Mouse (Mus musculus): ENCODE measurements around the gene Cma1. TPM values are rescaled to one million over a fixed set of nuclear protein-coding genes. Genes with fewer than 3 reads are reported as not detected.
"Not testable (repeated sequence)": the region's sequence is repeated elsewhere in the genome, so short reads cannot be mapped to it uniquely, and the experiment has no call there.

Cma1 gene
- not detected in 2 replicates for polyA plus RNA-seq (2014; fragmentation: Nextera tagmentation; extraction: Ambion mirVana)

GRCm38 (mm10) chr14:55944575-55944974, at the start of gene Cma1:
TSS of gene Cma1 (minus strand) at chr14:55944675.
- no peaks in the 10 kb centered on the region for H3K27me3 ChIP-seq (ENCODE audit: control insufficient read depth, insufficient read depth, low read length)
- H3K27ac ChIP-seq (replicated peaks; ENCODE audit: low read depth, low read length): no peak within 1 kb of the TSS
- WGBS: 87% methylated on average over 4 of the region's 4 CpGs
- no peak within 1 kb of the TSS for H3K4me3 ChIP-seq (ENCODE audit: low read depth, low read length)
- DNase-seq (ENCODE audit: low spot score) (no peak), ATAC-seq (replicated peaks; ENCODE audit: insufficient number of reproducible peaks, low FRiP score, low TSS enrichment, low read depth) (no peak)
- no peak within 1 kb of the TSS for H3K9ac ChIP-seq (replicated peaks; ENCODE audit: low read length)
- H3K36me3 ChIP-seq (replicated peaks; ENCODE audit: control insufficient read depth, insufficient read depth, low read depth, low read length): no peaks in the 10 kb centered on the region
- no peaks in the 10 kb centered on the region for H3K9me3 ChIP-seq (replicated peaks; ENCODE audit: control insufficient read depth, low read length)
- no peaks in the 10 kb centered on the region for H3K4me1 ChIP-seq (ENCODE audit: control insufficient read depth, insufficient read depth, low read length)
- no peak within 1 kb of the TSS for H3K4me2 ChIP-seq (ENCODE audit: low read depth, low read length)

- not testable (repeated sequence) for H3K9ac ChIP-seq (replicated peaks; ENCODE audit: low read length); H3K9me3 ChIP-seq (replicated peaks; ENCODE audit: control insufficient read depth, low read length); ATAC-seq (replicated peaks; ENCODE audit: insufficient number of reproducible peaks, low FRiP score, low TSS enrichment, low read depth); H3K4me1 ChIP-seq (ENCODE audit: control insufficient read depth, insufficient read depth, low read length); H3K4me3 ChIP-seq (ENCODE audit: low read depth, low read length); H3K4me2 ChIP-seq (ENCODE audit: low read depth, low read length); H3K36me3 ChIP-seq (replicated peaks; ENCODE audit: control insufficient read depth, insufficient read depth, low read depth, low read length); H3K27ac ChIP-seq (replicated peaks; ENCODE audit: low read depth, low read length); H3K27me3 ChIP-seq (ENCODE audit: control insufficient read depth, insufficient read depth, low read length); DNase-seq (ENCODE audit: low spot score)
- 87% methylated on average over 1 of the region's 3 CpGs for WGBS
These were observed 43.0 kb upstream of the Cma1 start for GRCm38 (mm10) chr14:55987464-55987863.

- WGBS: 49% methylated on average over 2 of the region's 2 CpGs
- DNase-seq (ENCODE audit: low spot score): peak; percentile 19
- not testable (repeated sequence) for ATAC-seq (replicated peaks; ENCODE audit: insufficient number of reproducible peaks, low FRiP score, low TSS enrichment, low read depth); H3K4me3 ChIP-seq (ENCODE audit: low read depth, low read length); H3K27ac ChIP-seq (replicated peaks; ENCODE audit: low read depth, low read length); H3K9me3 ChIP-seq (replicated peaks; ENCODE audit: control insufficient read depth, low read length); H3K4me2 ChIP-seq (ENCODE audit: low read depth, low read length); H3K4me1 ChIP-seq (ENCODE audit: control insufficient read depth, insufficient read depth, low read length); H3K36me3 ChIP-seq (replicated peaks; ENCODE audit: control insufficient read depth, insufficient read depth, low read depth, low read length); H3K9ac ChIP-seq (replicated peaks; ENCODE audit: low read length); H3K27me3 ChIP-seq (ENCODE audit: control insufficient read depth, insufficient read depth, low read length)
These were observed 19.4 kb upstream of the Cma1 start for GRCm38 (mm10) chr14:55963900-55964299.

GRCm38 (mm10) chr14:55963263-55963662, 18.8 kb upstream of the Cma1 start:
- H3K27me3 ChIP-seq (ENCODE audit: control insufficient read depth, insufficient read depth, low read length): no peaks in the 10 kb centered on the region
- no peak overlapping the region for H3K9ac ChIP-seq (replicated peaks; ENCODE audit: low read length)
- ATAC-seq (replicated peaks; ENCODE audit: insufficient number of reproducible peaks, low FRiP score, low TSS enrichment, low read depth): no peak
- no peak overlapping the region for H3K27ac ChIP-seq (replicated peaks; ENCODE audit: low read depth, low read length)
- H3K4me3 ChIP-seq (ENCODE audit: low read depth, low read length): no peak overlapping the region
- WGBS: 5% methylated on average over 1 of the region's 1 CpGs
- H3K4me1 ChIP-seq (ENCODE audit: control insufficient read depth, insufficient read depth, low read length): no peaks in the 10 kb centered on the region
- no peaks in the 10 kb centered on the region for H3K36me3 ChIP-seq (replicated peaks; ENCODE audit: control insufficient read depth, insufficient read depth, low read depth, low read length)
- DNase-seq (ENCODE audit: low spot score): peak; percentile 22
- no peaks in the 10 kb centered on the region for H3K9me3 ChIP-seq (replicated peaks; ENCODE audit: control insufficient read depth, low read length)
- H3K4me2 ChIP-seq (ENCODE audit: low read depth, low read length): no peak overlapping the region

GRCm38 (mm10) chr14:55950346-55951030, 6.0 kb upstream of the Cma1 start, which contains the start of gene Cma2:
TSS of gene Cma2 (plus strand) at chr14:55950980.
- Histone ChIP-seq H3K4me3 (ENCODE audit: low read depth, low read length) (no peak within 1 kb of the TSS), H3K36me3 (replicated peaks; ENCODE audit: control insufficient read depth, insufficient read depth, low read depth, low read length) (no peaks in the 10 kb centered on the region), H3K4me1 (ENCODE audit: control insufficient read depth, insufficient read depth, low read length) (no peaks in the 10 kb centered on the region), H3K27ac (replicated peaks; ENCODE audit: low read depth, low read length) (no peak within 1 kb of the TSS), H3K27me3 (ENCODE audit: control insufficient read depth, insufficient read depth, low read length) (no peaks in the 10 kb centered on the region), H3K9ac (replicated peaks; ENCODE audit: low read length) (no peak within 1 kb of the TSS), H3K4me2 (ENCODE audit: low read depth, low read length) (no peak within 1 kb of the TSS), H3K9me3 (replicated peaks; ENCODE audit: control insufficient read depth, low read length) (no peaks in the 10 kb centered on the region)
- DNase-seq (ENCODE audit: low spot score) (no peak), ATAC-seq (replicated peaks; ENCODE audit: insufficient number of reproducible peaks, low FRiP score, low TSS enrichment, low read depth) (no peak)
- 84% methylated on average over 6 of the region's 6 CpGs for WGBS

GRCm38 (mm10) chr14:55946269-55946969, 1.9 kb upstream of the Cma1 start:
- Histone ChIP-seq H3K4me2 (ENCODE audit: low read depth, low read length) (no peak overlapping the region), H3K9ac (replicated peaks; ENCODE audit: low read length) (no peak overlapping the region), H3K36me3 (replicated peaks; ENCODE audit: control insufficient read depth, insufficient read depth, low read depth, low read length) (no peaks in the 10 kb centered on the region), H3K27me3 (ENCODE audit: control insufficient read depth, insufficient read depth, low read length) (no peaks in the 10 kb centered on the region), H3K27ac (replicated peaks; ENCODE audit: low read depth, low read length) (no peak overlapping the region), H3K4me3 (ENCODE audit: low read depth, low read length) (no peak overlapping the region), H3K9me3 (replicated peaks; ENCODE audit: control insufficient read depth, low read length) (no peaks in the 10 kb centered on the region), H3K4me1 (ENCODE audit: control insufficient read depth, insufficient read depth, low read length) (no peaks in the 10 kb centered on the region)
- ATAC-seq (replicated peaks; ENCODE audit: insufficient number of reproducible peaks, low FRiP score, low TSS enrichment, low read depth): no peak
- WGBS: 73% methylated on average over 2 of the region's 2 CpGs
- no peak for DNase-seq (ENCODE audit: low spot score)

GRCm38 (mm10) chr14:55943601-55944000, 874 bp downstream of the Cma1 start:
- Histone ChIP-seq H3K9ac (replicated peaks; ENCODE audit: low read length) (no peak overlapping the region), H3K4me3 (ENCODE audit: low read depth, low read length) (no peak overlapping the region), H3K27ac (replicated peaks; ENCODE audit: low read depth, low read length) (no peak overlapping the region), H3K4me2 (ENCODE audit: low read depth, low read length) (no peak overlapping the region), H3K9me3 (replicated peaks; ENCODE audit: control insufficient read depth, low read length) (no peaks in the 10 kb centered on the region), H3K4me1 (ENCODE audit: control insufficient read depth, insufficient read depth, low read length) (no peaks in the 10 kb centered on the region), H3K27me3 (ENCODE audit: control insufficient read depth, insufficient read depth, low read length) (no peaks in the 10 kb centered on the region), H3K36me3 (replicated peaks; ENCODE audit: control insufficient read depth, insufficient read depth, low read depth, low read length) (no peaks in the 10 kb centered on the region)
- DNase-seq (ENCODE audit: low spot score) (no peak), ATAC-seq (replicated peaks; ENCODE audit: insufficient number of reproducible peaks, low FRiP score, low TSS enrichment, low read depth) (no peak)
- 83% methylated on average over 11 of the region's 11 CpGs for WGBS

- H3K4me3 ChIP-seq (ENCODE audit: low read depth, low read length): no peak overlapping the region
- H3K4me1 ChIP-seq (ENCODE audit: control insufficient read depth, insufficient read depth, low read length): no peaks in the 10 kb centered on the region
- no peaks in the 10 kb centered on the region for H3K36me3 ChIP-seq (replicated peaks; ENCODE audit: control insufficient read depth, insufficient read depth, low read depth, low read length)
- H3K9me3 ChIP-seq (replicated peaks; ENCODE audit: control insufficient read depth, low read length): no peaks in the 10 kb centered on the region
- H3K27ac ChIP-seq (replicated peaks; ENCODE audit: low read depth, low read length): no peak overlapping the region
- H3K27me3 ChIP-seq (ENCODE audit: control insufficient read depth, insufficient read depth, low read length): no peaks in the 10 kb centered on the region
- 54% methylated on average over 7 of the region's 7 CpGs for WGBS
- ATAC-seq (replicated peaks; ENCODE audit: insufficient number of reproducible peaks, low FRiP score, low TSS enrichment, low read depth): no peak
- peak; percentile 30 for DNase-seq (ENCODE audit: low spot score)
- H3K9ac ChIP-seq (replicated peaks; ENCODE audit: low read length): no peak overlapping the region
- no peak overlapping the region for H3K4me2 ChIP-seq (ENCODE audit: low read depth, low read length)
These were observed 4.2 kb downstream of the Cma1 start for GRCm38 (mm10) chr14:55940070-55940800.
